Mouse (Mus musculus): Measurements from ENCODE around the gene Poln.

Gene Poln

GRCm38 (mm10) chr5:33983309-33984121, 185.7 kb downstream of the Poln start, which contains the start of gene Gm1673:
Gene Gm1673 (plus strand): TSS chr5:33983433.
- DNase-seq (ENCODE audit: low read depth, low spot score) = peak; percentile 91

DNA sequence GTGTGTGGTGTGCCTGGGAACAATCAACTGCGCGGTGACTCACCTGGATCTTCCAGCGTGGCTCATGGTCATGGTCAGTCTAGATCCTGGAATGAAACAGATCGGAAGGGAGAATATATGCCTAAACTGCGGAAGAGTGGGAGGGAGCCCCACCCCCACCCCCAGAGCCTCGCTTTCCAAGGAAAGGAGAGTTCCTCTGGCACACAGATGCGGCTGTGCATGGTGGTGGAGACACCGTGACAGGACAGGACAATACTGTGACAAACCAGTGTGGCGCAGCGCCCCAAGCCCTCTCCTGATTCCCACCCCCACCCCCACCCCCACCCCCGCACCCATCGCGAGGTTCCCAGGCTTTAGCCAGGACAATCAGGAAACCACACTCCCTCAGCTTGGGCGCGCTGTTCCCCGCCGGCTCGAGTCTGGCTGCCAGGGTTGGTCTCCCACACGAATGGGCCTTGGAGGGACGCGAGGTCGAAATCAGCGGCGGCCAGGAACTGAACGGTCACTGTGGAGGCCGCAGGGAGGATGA, 186.5 kb downstream of the Poln start:
- DNase-seq (ENCODE audit: low read depth, low spot score) = no peak

DNA sequence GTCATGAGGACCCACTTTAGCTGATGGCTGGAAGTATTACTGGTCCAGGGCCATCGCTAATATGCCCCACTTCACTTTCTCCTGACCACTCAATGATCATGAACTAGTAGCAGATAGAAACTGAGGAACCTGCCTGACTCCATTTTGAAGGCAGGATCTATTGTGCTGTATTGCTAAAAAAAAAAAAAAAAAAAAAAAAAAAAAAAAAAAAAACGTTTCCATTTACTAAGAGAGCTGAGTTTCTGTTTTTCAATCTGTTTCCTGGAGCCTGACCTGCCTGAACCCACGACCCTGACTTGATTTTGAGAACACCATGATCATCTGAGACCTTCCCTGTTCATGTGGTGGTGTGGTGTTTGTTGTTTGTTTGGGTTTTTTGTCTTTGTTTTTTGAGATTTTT, 193.0 kb downstream of the Poln start:
- no peak for DNase-seq (ENCODE audit: low read depth, low spot score)

- no peak for DNase-seq (ENCODE audit: low read depth, low spot score)
Measured at GRCm38 (mm10) chr5:33974736-33975135, 194.5 kb downstream of the Poln start.

GRCm38 (mm10) chr5:33959382-33959781, 209.9 kb downstream of the Poln start:
- DNase-seq (ENCODE audit: low read depth, low spot score) = no peak

All from mesoderm, embryonic 11.5 days (tissue).